Mouse (Mus musculus): ENCODE data around the gene Gm826.

Gm826 gene

DNA sequence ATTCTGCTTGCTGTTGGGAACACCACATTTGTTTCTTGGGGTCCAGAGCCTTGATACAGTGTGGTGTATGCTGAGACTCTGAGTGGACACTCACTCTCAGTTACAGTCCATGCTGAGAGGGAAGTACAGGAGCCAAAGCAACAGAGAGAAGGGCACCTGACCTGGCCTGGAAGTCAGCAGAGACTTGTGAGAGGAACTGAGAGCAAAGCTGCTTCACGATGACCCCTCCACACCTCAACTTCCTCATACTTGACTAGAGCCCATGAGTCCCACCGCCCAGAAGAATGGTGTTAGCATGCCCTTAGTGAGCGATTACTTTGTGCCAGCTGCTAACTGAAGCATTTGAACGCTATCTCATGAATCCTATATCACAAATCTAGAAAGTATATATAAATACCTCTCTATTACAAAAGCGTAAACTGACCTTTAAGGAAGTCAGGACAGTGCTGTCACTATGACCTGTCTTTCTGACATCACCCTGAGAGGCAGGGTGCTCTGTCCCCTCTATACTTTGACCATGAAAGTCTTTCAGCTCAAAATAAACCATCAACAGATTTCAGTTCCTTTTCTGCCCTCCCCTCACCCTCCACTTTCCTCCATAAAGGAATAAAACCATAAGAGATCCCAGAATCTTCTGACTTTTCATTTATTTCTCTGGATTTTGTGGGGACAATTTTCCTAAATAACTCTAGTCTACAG lies 57.9 kb downstream of the Gm826 start:
- no peak for DNase-seq

DNA sequence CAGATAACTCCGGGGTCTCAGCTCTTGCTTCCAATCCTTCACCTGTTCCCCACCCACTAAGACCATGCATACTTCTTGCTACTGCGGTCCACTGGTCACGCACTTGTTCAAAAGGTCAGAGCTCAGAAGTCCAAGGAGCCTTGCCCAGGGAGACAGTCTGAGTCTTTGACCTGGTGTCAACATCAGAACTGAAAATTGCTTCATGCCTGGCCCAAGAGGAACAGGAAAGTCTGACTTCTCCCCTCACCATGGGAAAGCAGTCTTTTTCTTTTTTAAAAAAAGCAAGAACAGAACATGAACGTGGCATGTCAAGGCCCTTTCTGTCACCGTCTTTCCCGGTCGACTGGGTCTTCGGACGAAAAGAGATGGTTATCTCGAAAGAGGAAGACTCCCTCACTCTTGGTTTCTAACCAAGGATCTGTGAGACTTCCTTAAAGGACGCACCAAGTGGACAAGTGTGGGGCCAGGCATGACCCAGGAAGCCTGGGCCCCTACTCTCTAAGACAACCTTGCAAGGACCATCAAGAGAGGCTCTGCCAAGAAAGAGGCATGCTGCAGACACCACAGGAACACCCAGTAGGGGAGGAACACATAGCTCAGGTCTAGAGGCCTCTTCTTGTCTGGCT lies 66.0 kb downstream of the Gm826 start:
- no peak for DNase-seq

DNA sequence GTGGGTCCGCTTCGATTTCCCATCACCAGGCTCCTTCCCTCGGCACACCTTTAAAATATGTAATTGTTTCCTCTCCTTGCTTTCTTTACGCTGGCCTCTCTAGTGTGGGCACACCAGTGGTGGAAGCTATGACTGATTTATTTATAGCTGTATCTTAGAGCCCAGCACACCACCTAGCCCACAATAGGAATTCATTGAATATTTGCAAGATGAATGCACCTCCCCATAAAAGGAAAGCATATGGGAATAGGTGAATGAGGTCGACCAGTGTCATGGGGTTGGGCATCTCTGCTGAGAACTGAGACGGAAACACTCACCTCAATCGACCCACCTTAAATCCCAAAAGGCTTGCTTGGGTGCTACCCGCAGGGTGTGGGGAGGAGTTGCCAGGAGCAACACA lies 70.1 kb downstream of the Gm826 start:
- DNase-seq = no peak

DNA sequence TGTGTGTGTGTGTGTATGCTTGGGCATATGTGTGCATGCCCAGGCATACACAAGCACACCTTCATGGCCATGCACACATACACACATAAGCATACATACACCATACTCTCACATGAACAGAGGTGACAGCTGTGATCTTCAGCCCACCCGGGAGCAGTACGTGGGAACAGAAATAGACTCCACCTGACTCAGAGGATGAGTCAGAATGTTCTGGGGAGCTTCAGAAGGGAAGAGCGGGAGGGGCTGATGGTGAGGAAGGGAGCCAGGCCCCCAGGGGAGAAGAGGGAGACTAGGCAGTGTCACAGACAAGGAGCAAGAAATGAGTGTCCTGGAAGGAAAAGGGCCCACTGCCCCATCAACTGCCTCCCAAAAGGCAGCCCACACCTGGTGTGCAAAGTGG lies 72.4 kb downstream of the Gm826 start:
- peak; percentile 34 for DNase-seq
